Mouse (Mus musculus) liver, embryonic 14.5 days (tissue): ENCODE measurements at regions not wholly inside any gene's neighbourhood (a gene's known extent, or its start where the extent isn't known, plus 50 kb on each side); places are given as distances from the start of the nearest gene placed in this dataset.

ENCODE experiments used
- CTCF ChIP-seq: IDR thresholded peaks from 2 replicates; pipeline ENCODE4 v1.5.1; 2016; ENCODE audit warnings: antibody characterized with exemption, low read depth, control low read depth
- EP300 ChIP-seq: IDR thresholded peaks from 2 replicates; pipeline ENCODE4 v1.6.1; 2016; ENCODE audit warnings: antibody characterized with exemption, low read depth

GRCm38 (mm10) chr3:104313063-104313462 is 92.9 kb upstream of the Magi3 start:
- no peak for TF ChIP-seq CTCF
- TF ChIP-seq EP300 = no peak
